Mouse (Mus musculus) stomach, postnatal 0 days (tissue): ENCODE measurements around the gene Sema4g. TPM values are rescaled to one million over a fixed set of nuclear protein-coding genes. Genes with fewer than 3 reads are reported as not detected.
"Not testable (repeated sequence)": the region's sequence is repeated elsewhere in the genome, so short reads cannot be mapped to it uniquely, and the experiment has no call there.

Source experiments
- ATAC-seq: fragments of 200-750 bp; cut with Nextera tagmentation; 2 replicates; pipeline ENCODE4 v1.8.0; 2017; ENCODE audit not compliant: low FRiP score, low TSS enrichment
- DNase-seq: peaks from one replicate; pipeline ENCODE4 v3.0.0-alpha.2; 2016; ENCODE audit warnings: low spot score
- H3K27ac ChIP-seq: fragments of 300-500 bp; sonication (generic); replicated peaks from 2 replicates; pipeline ENCODE4 v1.5.1; 2014; ENCODE audit warnings: mild to moderate bottlenecking, control low read depth
- H3K27me3 ChIP-seq: fragments of 300-500 bp; sonication (generic); 2 replicates; pipeline ENCODE4 v1.6.1; 2014; ENCODE audit warnings: low read length; ENCODE audit not compliant: control insufficient read depth, insufficient read depth
- H3K36me3 ChIP-seq: fragments of 300-500 bp; sonication (generic); 2 replicates; pipeline ENCODE4 v1.6.1; 2014; ENCODE audit warnings: low read length, mixed read lengths; ENCODE audit not compliant: control insufficient read depth, insufficient read depth
- H3K4me1 ChIP-seq: fragments of 300-500 bp; sonication (generic); replicated peaks from 2 replicates; pipeline ENCODE4 v1.6.1; 2014; ENCODE audit warnings: antibody characterized with exemption; ENCODE audit not compliant: control insufficient read depth, insufficient read depth
- H3K4me2 ChIP-seq: fragments of 300-500 bp; sonication (generic); replicated peaks from 2 replicates; pipeline ENCODE4 v1.6.1; 2014; ENCODE audit warnings: low read depth, mild to moderate bottlenecking, control low read depth, moderate library complexity
- H3K4me3 ChIP-seq: fragments of 300-500 bp; sonication (generic); 2 replicates; pipeline ENCODE4 v1.5.1; 2014; ENCODE audit warnings: low read depth, low read length, control low read depth
- H3K9ac ChIP-seq: fragments of 300-500 bp; sonication (generic); 2 replicates; pipeline ENCODE4 v1.6.1; 2014; ENCODE audit warnings: mild to moderate bottlenecking, low read length, control low read depth, mixed read lengths
- H3K9me3 ChIP-seq: fragments of 300-500 bp; sonication (generic); 2 replicates; pipeline ENCODE4 v1.6.1; 2016; ENCODE audit warnings: low read length; ENCODE audit not compliant: control insufficient read depth
- CTCF ChIP-seq: IDR thresholded peaks from 2 replicates; pipeline ENCODE4 v1.5.1; 2016; ENCODE audit warnings: antibody characterized with exemption, low read depth, mild to moderate bottlenecking, moderate library complexity
- EP300 ChIP-seq: optimal IDR thresholded peaks from 2 replicates; pipeline ENCODE3; 2016; ENCODE audit warnings: antibody characterized with exemption
- WGBS: fragments of 180-500 bp; shearing (Covaris S2); extraction: QIAGEN DNeasy Blood & Tissue Kit; methylation state at CpG from one replicate; pipeline ENCODE4 v1.1.7; 2014; 5-methylcytosine and 5-hydroxymethylcytosine counted together
- polyA plus RNA-seq: library from polyadenylated mRNA; unstranded; fragments of >200 nt; fragmentation: Nextera tagmentation; extraction: Ambion mirVana; gene quantifications from 2 replicates; pipeline ENCODE4 v1.2.1, GENCODE M21; 2015

The Sema4g gene
- polyA plus RNA-seq, 1 experiment from 2014 or later: 1.4 TPM

- ATAC-seq (peak; percentile 24; the same call in 1 of the 2 replicates), DNase-seq (peak; percentile 48)
- no peaks in the 10 kb centered on the region for H3K27me3 ChIP-seq
- H3K27ac ChIP-seq: no peak overlapping the region
- H3K4me3 ChIP-seq: no peak overlapping the region
- H3K4me1 ChIP-seq: peaks cover 10% of the 10 kb centered on the region
- H3K9me3 ChIP-seq: no peaks in the 10 kb centered on the region
- no peak overlapping the region for H3K9ac ChIP-seq
- H3K4me2 ChIP-seq: no peak overlapping the region
- TF ChIP-seq CTCF (peak; percentile 72), EP300 (no peak)
- WGBS: 53% methylated on average over 17 of the region's 17 CpGs
- no peaks in the 10 kb centered on the region for H3K36me3 ChIP-seq
These were observed 43.9 kb downstream of the Sema4g start for GRCm38 (mm10) chr19:45032570-45033332.

- DNase-seq: peak; percentile 78
- Histone ChIP-seq H3K4me2 (no peak overlapping the region), H3K27ac (no peak overlapping the region), H3K27me3 (no peaks in the 10 kb centered on the region), H3K36me3 (no peaks in the 10 kb centered on the region), H3K4me1 (no peaks in the 10 kb centered on the region; the same call in 1 of the 2 replicates), H3K9me3 (no peaks in the 10 kb centered on the region), H3K9ac (no peak overlapping the region), H3K4me3 (no peak overlapping the region)
- peak; percentile 14; the same call in 1 of the 2 replicates for ATAC-seq
- TF ChIP-seq CTCF (peak; percentile 79), EP300 (no peak)
- WGBS: 36% methylated on average over 16 of the region's 16 CpGs
These were observed 48.0 kb downstream of the Sema4g start for GRCm38 (mm10) chr19:45036867-45037266.

- not testable (repeated sequence) for H3K36me3 ChIP-seq, H3K27ac ChIP-seq, H3K9me3 ChIP-seq, ATAC-seq, H3K9ac ChIP-seq, H3K4me3 ChIP-seq, H3K27me3 ChIP-seq, H3K4me1 ChIP-seq, DNase-seq, H3K4me2 ChIP-seq
- 83% methylated on average over 7 of the region's 7 CpGs for WGBS
These were observed 49.3 kb downstream of the Sema4g start for GRCm38 (mm10) chr19:45038198-45038597.

DNA sequence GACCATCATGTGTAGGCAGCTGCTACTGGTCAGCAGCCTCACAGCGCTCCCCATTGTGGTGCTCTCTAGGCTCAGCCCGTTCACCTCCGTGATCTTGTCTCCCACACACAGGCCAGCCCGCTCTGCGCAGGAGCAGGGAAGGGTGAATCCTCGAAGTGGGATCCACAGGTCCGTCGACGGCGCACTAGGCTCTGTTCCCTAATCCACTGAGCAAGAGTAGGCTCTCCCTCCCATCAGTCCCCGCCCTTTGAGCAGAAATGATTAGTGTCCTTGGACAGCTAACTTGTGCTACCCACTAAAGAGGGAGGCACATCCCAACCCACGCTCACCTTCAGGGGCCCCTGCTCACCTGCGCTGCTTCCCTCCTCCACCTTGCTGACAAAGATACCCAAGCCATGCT, 51.3 kb downstream of the Sema4g start:
- H3K36me3 ChIP-seq: no peaks in the 10 kb centered on the region
- H3K27me3 ChIP-seq: no peaks in the 10 kb centered on the region
- no peaks in the 10 kb centered on the region for H3K4me1 ChIP-seq
- TF ChIP-seq CTCF (no peak), EP300 (no peak)
- no peaks in the 10 kb centered on the region for H3K9me3 ChIP-seq
- H3K27ac ChIP-seq: no peak overlapping the region
- DNase-seq (no peak), ATAC-seq (no peak)
- WGBS: 52% methylated on average over 13 of the region's 13 CpGs
- no peak overlapping the region for H3K9ac ChIP-seq
- H3K4me2 ChIP-seq: no peak overlapping the region
- H3K4me3 ChIP-seq: no peak overlapping the region

DNA sequence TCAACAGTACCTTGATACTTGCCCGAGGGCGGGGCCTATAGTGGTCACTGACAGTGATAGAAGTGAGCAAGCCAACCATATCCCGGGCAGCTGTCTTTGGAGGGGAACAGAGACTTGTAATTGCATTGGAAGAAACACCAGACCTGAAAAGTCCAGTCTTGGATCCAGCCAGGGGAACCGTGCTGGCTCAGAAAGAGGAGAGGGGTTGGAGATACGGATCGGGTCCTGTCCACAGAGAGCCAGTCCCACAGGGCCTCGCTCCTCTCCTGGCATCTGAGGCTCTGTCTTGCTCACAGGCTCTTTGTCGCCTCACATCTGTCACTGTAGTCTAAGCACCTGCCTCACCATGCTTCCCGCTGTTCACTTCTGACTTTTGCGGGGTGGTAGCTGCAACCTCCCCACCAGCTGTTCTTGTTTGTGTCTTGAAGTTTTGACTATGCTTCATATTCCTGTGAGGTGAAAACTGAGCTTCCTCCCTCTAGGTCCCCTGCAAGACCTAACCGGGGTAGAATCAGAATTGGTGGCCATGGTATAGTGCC, 55.6 kb downstream of the Sema4g start:
- DNase-seq (no peak), ATAC-seq (no peak)
- 56% methylated on average over 11 of the region's 11 CpGs for WGBS
- TF ChIP-seq EP300 (no peak), CTCF (no peak)
- Histone ChIP-seq H3K4me3 (no peak overlapping the region), H3K9ac (no peak overlapping the region), H3K27me3 (no peaks in the 10 kb centered on the region), H3K27ac (no peak overlapping the region), H3K36me3 (no peaks in the 10 kb centered on the region), H3K4me2 (no peak overlapping the region), H3K9me3 (no peaks in the 10 kb centered on the region), H3K4me1 (0 out of 2 replicates have a peak, but pooled peaks cover 3% of the 10 kb centered on the region)

GRCm38 (mm10) chr19:45045236-45045635, 56.3 kb downstream of the Sema4g start:
- H3K27me3 ChIP-seq: no peaks in the 10 kb centered on the region
- H3K27ac ChIP-seq: no peak overlapping the region
- no peak for ATAC-seq
- 0 out of 2 replicates have a peak, but pooled peaks cover 3% of the 10 kb centered on the region for H3K4me1 ChIP-seq
- no peak for DNase-seq
- TF ChIP-seq EP300: no peak
- TF ChIP-seq CTCF: no peak
- H3K4me2 ChIP-seq: no peak overlapping the region
- H3K4me3 ChIP-seq: no peak overlapping the region
- H3K36me3 ChIP-seq: 0 out of 2 replicates have a peak, but pooled peaks cover 2% of the 10 kb centered on the region
- no peak overlapping the region for H3K9ac ChIP-seq
- no peaks in the 10 kb centered on the region for H3K9me3 ChIP-seq
- 40% methylated on average over 15 of the region's 15 CpGs for WGBS
